Mouse (Mus musculus) midbrain, postnatal 0 days (tissue): ENCODE results near the gene Ss18l2. TPM values are rescaled to one million over a fixed set of nuclear protein-coding genes. Genes with fewer than 3 reads are reported as not detected.

ENCODE experiments used
- ATAC-seq: fragments of 200-750 bp; cut with Nextera tagmentation; 2 replicates; pipeline ENCODE4 v1.8.0; 2017; ENCODE audit warnings: moderate number of reproducible peaks, mild to moderate bottlenecking, moderate TSS enrichment, moderate library complexity; ENCODE audit not compliant: low FRiP score
- DNase-seq: peaks from one replicate; pipeline ENCODE4 v3.0.0-alpha.2; 2015; ENCODE audit warnings: low spot score
- H3K27ac ChIP-seq: fragments of 300-500 bp; sonication (generic); 2 replicates; pipeline ENCODE4 v1.5.1; 2014; ENCODE audit warnings: low read depth, mild to moderate bottlenecking, low read length, mixed read lengths
- H3K27me3 ChIP-seq: fragments of 300-500 bp; sonication (generic); 2 replicates; pipeline ENCODE4 v1.6.1; 2014; ENCODE audit warnings: low read length, control low read depth, mixed read lengths; ENCODE audit not compliant: insufficient read depth
- H3K36me3 ChIP-seq: fragments of 300-500 bp; sonication (generic); 2 replicates; pipeline ENCODE4 v1.6.1; 2014; ENCODE audit warnings: low read length, control low read depth, mixed read lengths; ENCODE audit not compliant: insufficient read depth
- H3K4me1 ChIP-seq: fragments of 300-500 bp; sonication (generic); 2 replicates; pipeline ENCODE4 v1.6.1; 2014; ENCODE audit warnings: mild to moderate bottlenecking, control low read depth, antibody characterized with exemption, low read length, mixed read lengths; ENCODE audit not compliant: insufficient read depth
- H3K4me2 ChIP-seq: fragments of 300-500 bp; sonication (generic); 2 replicates; pipeline ENCODE4 v1.6.1; 2014; ENCODE audit warnings: low read depth, mild to moderate bottlenecking, low read length, mixed read lengths; ENCODE audit not compliant: poor library complexity, severe bottlenecking
- H3K4me3 ChIP-seq: fragments of 300-500 bp; sonication (generic); 2 replicates; pipeline ENCODE4 v1.5.1; 2014; ENCODE audit warnings: low read depth, mild to moderate bottlenecking, low read length, moderate library complexity
- H3K9ac ChIP-seq: fragments of 300-500 bp; sonication (generic); replicated peaks from 2 replicates; pipeline ENCODE4 v1.6.1; 2014; ENCODE audit warnings: mild to moderate bottlenecking, low read length, moderate library complexity, mixed read lengths; ENCODE audit not compliant: poor library complexity, severe bottlenecking
- H3K9me3 ChIP-seq: fragments of 300-500 bp; sonication (generic); 2 replicates; pipeline ENCODE4 v1.6.1; 2016; ENCODE audit warnings: low read length, control low read depth
- CTCF ChIP-seq: IDR thresholded peaks from 2 replicates; pipeline ENCODE4 v1.5.1; 2016; ENCODE audit warnings: antibody characterized with exemption, mild to moderate bottlenecking
- WGBS: fragments of 180-500 bp; shearing (Covaris S2); extraction: QIAGEN DNeasy Blood & Tissue Kit; methylation state at CpG from one replicate; pipeline ENCODE4 v1.1.7; 2014; 5-methylcytosine and 5-hydroxymethylcytosine counted together
- polyA plus RNA-seq: library from polyadenylated mRNA; unstranded; fragments of >200 nt; fragmentation: Nextera tagmentation; extraction: Ambion mirVana; gene quantifications from 2 replicates; pipeline ENCODE4 v1.2.1, GENCODE M21; 2015
- total RNA-seq: library from RNA; depleted of rRNA; stranded (reverse); fragments of >200 nt; gene quantifications from 2 replicates; pipeline ENCODE4 v1.2.3, GENCODE M21; 2014

The Ss18l2 gene
- total and polyA plus RNA-seq, 2 experiments from 2014 or later: 59.6 to 204 TPM

DNA sequence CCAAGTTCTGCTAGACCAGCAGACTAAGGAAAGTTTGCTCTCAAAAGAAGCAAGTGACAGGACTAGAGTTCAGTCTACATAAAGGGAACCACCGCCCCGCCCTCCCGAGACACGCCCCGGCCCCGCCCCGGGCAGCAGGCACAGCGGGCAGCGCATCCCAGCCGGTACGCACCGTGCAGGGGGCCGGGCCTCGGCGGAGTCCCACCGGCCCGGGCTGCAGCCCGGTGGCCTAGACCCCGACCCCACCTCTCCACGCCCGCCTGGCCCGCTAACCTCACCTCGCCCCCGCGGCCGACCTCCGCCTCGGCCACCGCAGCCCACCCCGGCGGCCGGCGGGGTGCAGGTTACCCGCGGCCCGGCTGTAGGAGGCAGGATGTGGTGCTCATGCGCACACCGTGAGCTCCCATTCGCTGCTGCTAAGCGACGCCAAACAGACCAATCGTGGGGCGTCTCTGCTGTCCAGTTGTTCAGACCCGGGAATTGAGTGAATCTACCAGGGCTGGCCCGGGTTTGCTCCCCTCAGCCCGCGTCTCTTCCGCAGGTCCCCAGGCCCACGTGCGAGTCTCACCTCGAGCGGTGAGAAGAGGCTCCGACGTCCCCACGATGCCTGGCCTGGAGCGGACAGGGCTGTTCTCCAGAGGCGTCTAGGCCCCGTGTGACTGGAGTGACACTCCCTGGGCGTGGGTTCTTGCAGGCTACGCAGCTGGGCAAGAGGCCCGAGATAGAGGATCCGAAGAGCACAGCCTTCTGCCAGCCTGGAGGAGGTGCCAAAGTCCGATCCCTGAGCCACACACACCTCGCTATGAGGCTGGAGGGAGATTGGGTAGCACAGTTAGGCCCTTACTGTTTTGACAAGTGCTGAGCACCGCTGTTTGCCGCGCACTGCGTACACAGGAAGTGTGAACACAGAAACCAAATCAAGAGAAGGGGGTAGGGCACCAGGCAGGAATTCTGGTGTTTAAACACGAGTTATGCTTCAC is 5.2 kb upstream of the Ss18l2 start, which contains the start of gene Sec22c:
Gene Sec22c, minus strand, starts transcription at position 845 of the 980 bp plus-strand sequence.
- DNase-seq: peak; percentile 93
- no peak for TF ChIP-seq CTCF
- peak within 1 kb of the TSS; percentile 68 for H3K4me3 ChIP-seq
- H3K27ac ChIP-seq: peak within 1 kb of the TSS; percentile 79
- peak; percentile 96 for ATAC-seq
- peaks cover 3% of the 10 kb centered on the region; the same call in 1 of the 2 replicates for H3K27me3 ChIP-seq
- H3K36me3 ChIP-seq: no peaks in the 10 kb centered on the region
- H3K9me3 ChIP-seq: no peaks in the 10 kb centered on the region
- H3K4me2 ChIP-seq: peak within 1 kb of the TSS; percentile 97
- H3K9ac ChIP-seq: peak within 1 kb of the TSS; percentile 77
- 2% methylated on average over 68 of the region's 69 CpGs for WGBS
- peaks cover 5% of the 10 kb centered on the region; the same call in 1 of the 2 replicates for H3K4me1 ChIP-seq

GRCm38 (mm10) chr9:121706029-121706675 is 4.0 kb upstream of the Ss18l2 start:
- Histone ChIP-seq H3K9me3 (no peaks in the 10 kb centered on the region), H3K27me3 (peaks cover 3% of the 10 kb centered on the region; the same call in 1 of the 2 replicates), H3K4me1 (peaks cover 5% of the 10 kb centered on the region; the same call in 1 of the 2 replicates), H3K36me3 (no peaks in the 10 kb centered on the region), H3K9ac (no peak overlapping the region), H3K4me2 (no peak overlapping the region), H3K4me3 (no peak overlapping the region), H3K27ac (no peak overlapping the region)
- no peak for TF ChIP-seq CTCF
- 83% methylated on average over 6 of the region's 6 CpGs for WGBS
- no peak for DNase-seq
- ATAC-seq: no peak

- Histone ChIP-seq H3K4me1 (peaks cover 13% of the 10 kb centered on the region; the same call in 1 of the 2 replicates), H3K9ac (no peak overlapping the region), H3K36me3 (no peaks in the 10 kb centered on the region; the same call in 1 of the 2 replicates), H3K27ac (no peak overlapping the region), H3K27me3 (peaks cover 3% of the 10 kb centered on the region; the same call in 1 of the 2 replicates), H3K9me3 (no peaks in the 10 kb centered on the region), H3K4me2 (no peak overlapping the region), H3K4me3 (no peak overlapping the region)
- WGBS: 69% methylated on average over 6 of the region's 6 CpGs
- no peak for TF ChIP-seq CTCF
- DNase-seq: no peak
- ATAC-seq: no peak
These were observed 2.3 kb upstream of the Ss18l2 start for GRCm38 (mm10) chr9:121707801-121708200.

DNA sequence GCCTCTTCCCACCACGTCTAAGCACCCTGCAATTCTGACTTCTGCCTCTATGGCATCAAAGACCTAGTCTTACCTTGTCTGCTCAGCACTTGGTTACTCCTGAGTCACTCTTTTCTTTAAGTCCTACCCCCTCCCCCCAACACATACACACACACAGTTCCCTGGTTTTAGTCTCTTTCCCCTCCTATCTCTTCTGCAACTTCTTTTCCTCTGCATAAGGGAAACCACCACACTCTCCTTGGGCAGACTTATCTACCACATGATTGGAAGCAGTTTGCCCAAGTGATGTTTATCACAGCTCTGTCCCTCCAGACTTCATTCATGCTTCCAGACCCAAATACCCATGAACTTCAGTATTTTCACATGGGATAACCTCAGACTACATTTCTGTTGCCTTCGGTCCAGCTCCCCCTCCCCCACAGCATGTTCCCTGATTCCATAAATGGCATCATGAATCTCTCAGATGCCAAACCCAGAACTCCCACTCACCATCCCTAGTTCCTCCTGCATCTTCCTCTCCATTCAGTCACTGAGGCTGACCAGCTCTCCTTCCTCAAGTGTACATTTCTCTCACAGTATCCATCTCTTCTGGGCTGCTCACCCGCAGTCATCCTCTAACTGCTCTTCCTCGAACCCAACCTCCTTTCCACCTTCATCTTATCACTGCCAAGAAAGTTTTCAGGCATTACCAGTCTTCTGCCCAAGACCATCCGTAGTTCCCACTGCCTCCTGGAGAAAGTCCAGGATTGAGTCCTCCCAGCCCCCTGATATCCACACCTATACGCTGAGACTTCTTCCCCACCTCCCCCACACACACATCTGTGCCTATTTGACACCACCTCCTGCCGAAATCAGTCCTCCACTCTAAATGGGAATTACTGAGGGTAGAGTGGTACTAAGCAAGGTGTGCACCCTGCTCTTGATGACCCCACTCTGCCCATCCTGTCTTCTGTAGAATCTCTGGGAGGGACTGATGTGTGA is 1.3 kb upstream of the Ss18l2 start:
- TF ChIP-seq CTCF: no peak
- 64% methylated on average over 7 of the region's 7 CpGs for WGBS
- H3K4me1 ChIP-seq: peaks cover 11% of the 10 kb centered on the region; the same call in 1 of the 2 replicates
- ATAC-seq (no peak), DNase-seq (no peak)
- peaks cover 3% of the 10 kb centered on the region; the same call in 1 of the 2 replicates for H3K27me3 ChIP-seq
- H3K4me2 ChIP-seq: no peak overlapping the region
- H3K4me3 ChIP-seq: no peak overlapping the region
- H3K9ac ChIP-seq: no peak overlapping the region
- H3K36me3 ChIP-seq: no peaks in the 10 kb centered on the region; the same call in 1 of the 2 replicates
- no peaks in the 10 kb centered on the region for H3K9me3 ChIP-seq
- H3K27ac ChIP-seq: no peak overlapping the region

DNA sequence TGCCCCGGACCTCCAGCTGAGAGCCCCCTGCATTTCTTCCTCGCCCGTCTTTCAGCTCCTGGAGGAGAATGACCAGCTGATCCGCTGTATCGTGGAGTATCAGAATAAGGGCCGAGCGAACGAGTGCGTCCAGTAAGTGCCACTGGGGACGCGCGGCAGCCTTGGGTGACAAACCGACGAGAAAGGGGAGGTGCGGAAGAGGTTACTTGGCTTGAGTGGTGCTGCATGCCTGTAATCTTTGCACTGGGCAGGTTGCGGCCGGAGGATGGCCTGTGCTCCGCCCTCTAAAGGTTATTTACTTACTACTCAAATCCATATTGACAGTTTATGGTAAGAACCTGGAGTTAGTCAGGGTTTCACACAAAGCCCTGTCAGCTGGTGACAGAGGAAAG is 451 bp downstream of the Ss18l2 start:
- Histone ChIP-seq H3K4me2 (peak overlapping the region; percentile 78), H3K36me3 (no peaks in the 10 kb centered on the region; the same call in 1 of the 2 replicates), H3K4me1 (peaks cover 9% of the 10 kb centered on the region; the same call in 1 of the 2 replicates), H3K9me3 (no peaks in the 10 kb centered on the region), H3K27me3 (peaks cover 3% of the 10 kb centered on the region; the same call in 1 of the 2 replicates), H3K27ac (peak overlapping the region; percentile 92), H3K4me3 (peak overlapping the region; percentile 89), H3K9ac (peak overlapping the region; percentile 93)
- TF ChIP-seq CTCF: no peak
- under 1% methylated on average over 18 of the region's 18 CpGs for WGBS
- DNase-seq (no peak), ATAC-seq (0 out of 2 replicates have a peak, but pooled peaks have one; percentile 14)
